Mouse (Mus musculus): Measurements from ENCODE around the gene Bcar3. TPM values are rescaled to one million over a fixed set of nuclear protein-coding genes. Genes with fewer than 3 reads are reported as not detected.
A peak's percentile ranks its signal among the peaks of the same experiment; 100 is the strongest.

The Bcar3 gene
- polyA plus RNA-seq, 1 experiment, result 93.8 TPM

- peaks cover 14% of the 10 kb centered on the region for H3K4me1 ChIP-seq (ENCODE audit: control insufficient read depth, insufficient read depth, insufficient read length, low read length)
- WGBS, result 88% methylated on average over 6 of the region's 6 CpGs
- no peaks in the 10 kb centered on the region for H3K36me3 ChIP-seq (ENCODE audit: control insufficient read depth, insufficient read depth, low read length)
These were observed 113.8 kb downstream of the Bcar3 start for GRCm38 (mm10) chr3:122407757-122408156.

GRCm38 (mm10) chr3:122408798-122409311, 114.9 kb downstream of the Bcar3 start:
- no peak for TF ChIP-seq POLR2A (IDR thresholded peaks at IDR 0.05; ENCODE audit: low read depth, low read length)
- no peak for TF ChIP-seq CTCF (IDR thresholded peaks at IDR 0.05; ENCODE audit: extremely low read depth, insufficient read length, insufficient replicate concordance, low read depth, low read length)
- Histone ChIP-seq H3K36me3 (ENCODE audit: control insufficient read depth, insufficient read depth, low read length) (no peaks in the 10 kb centered on the region), H3K4me3 (ENCODE audit: low read depth, low read length) (no peak overlapping the region; the same call in 1 of the 2 replicates), H3K4me1 (ENCODE audit: control insufficient read depth, insufficient read depth, insufficient read length, low read length) (peaks cover 14% of the 10 kb centered on the region), H3K27ac (ENCODE audit: insufficient read depth, low read depth, low read length) (peak overlapping the region; percentile 39; the same call in 1 of the 2 replicates), H3K27me3 (ENCODE audit: control insufficient read depth, insufficient read depth, low read length) (no peaks in the 10 kb centered on the region)
- 62% methylated on average over 15 of the region's 15 CpGs for WGBS

More at GRCm38 (mm10) chr3:122407757-122408156, 113.8 kb downstream of the Bcar3 start:
- H3K4me3 ChIP-seq (ENCODE audit: low read depth, low read length), result no peak overlapping the region
- no peak for TF ChIP-seq CTCF (IDR thresholded peaks at IDR 0.05; ENCODE audit: extremely low read depth, insufficient read length, insufficient replicate concordance, low read depth, low read length)
- TF ChIP-seq POLR2A (IDR thresholded peaks at IDR 0.05; ENCODE audit: low read depth, low read length), result no peak
- H3K27ac ChIP-seq (ENCODE audit: insufficient read depth, low read depth, low read length), result no peak overlapping the region
- no peaks in the 10 kb centered on the region for H3K27me3 ChIP-seq (ENCODE audit: control insufficient read depth, insufficient read depth, low read length)

GRCm38 (mm10) chr3:122411590-122411989, 117.7 kb downstream of the Bcar3 start:
- Histone ChIP-seq H3K27ac (ENCODE audit: insufficient read depth, low read depth, low read length) (peak overlapping the region; percentile 52; the same call in 1 of the 2 replicates), H3K36me3 (ENCODE audit: control insufficient read depth, insufficient read depth, low read length) (no peaks in the 10 kb centered on the region), H3K4me3 (ENCODE audit: low read depth, low read length) (no peak overlapping the region), H3K27me3 (ENCODE audit: control insufficient read depth, insufficient read depth, low read length) (no peaks in the 10 kb centered on the region), H3K4me1 (ENCODE audit: control insufficient read depth, insufficient read depth, insufficient read length, low read length) (peaks cover 16% of the 10 kb centered on the region)
- TF ChIP-seq CTCF (IDR thresholded peaks at IDR 0.05; ENCODE audit: extremely low read depth, insufficient read length, insufficient replicate concordance, low read depth, low read length), result no peak
- no peak for TF ChIP-seq POLR2A (IDR thresholded peaks at IDR 0.05; ENCODE audit: low read depth, low read length)
- 34% methylated on average over 2 of the region's 2 CpGs for WGBS

- Histone ChIP-seq H3K27me3 (ENCODE audit: control insufficient read depth, insufficient read depth, low read length) (no peaks in the 10 kb centered on the region), H3K27ac (ENCODE audit: insufficient read depth, low read depth, low read length) (no peak overlapping the region), H3K4me1 (ENCODE audit: control insufficient read depth, insufficient read depth, insufficient read length, low read length) (peaks cover 13% of the 10 kb centered on the region; the same call in 1 of the 2 replicates), H3K36me3 (ENCODE audit: control insufficient read depth, insufficient read depth, low read length) (no peaks in the 10 kb centered on the region), H3K4me3 (ENCODE audit: low read depth, low read length) (peak overlapping the region; percentile 18; the same call in 1 of the 2 replicates)
- no peak for TF ChIP-seq POLR2A (IDR thresholded peaks at IDR 0.05; ENCODE audit: low read depth, low read length)
- no peak for TF ChIP-seq CTCF (IDR thresholded peaks at IDR 0.05; ENCODE audit: extremely low read depth, insufficient read length, insufficient replicate concordance, low read depth, low read length)
- 50% methylated on average over 17 of the region's 17 CpGs for WGBS
These were observed 120.0 kb downstream of the Bcar3 start for GRCm38 (mm10) chr3:122413729-122414561.

GRCm38 (mm10) chr3:122414868-122415267, 120.9 kb downstream of the Bcar3 start:
- Histone ChIP-seq H3K4me1 (ENCODE audit: control insufficient read depth, insufficient read depth, insufficient read length, low read length) (peaks cover 12% of the 10 kb centered on the region; the same call in 1 of the 2 replicates), H3K27ac (ENCODE audit: insufficient read depth, low read depth, low read length) (no peak overlapping the region), H3K4me3 (ENCODE audit: low read depth, low read length) (no peak overlapping the region), H3K36me3 (ENCODE audit: control insufficient read depth, insufficient read depth, low read length) (no peaks in the 10 kb centered on the region), H3K27me3 (ENCODE audit: control insufficient read depth, insufficient read depth, low read length) (no peaks in the 10 kb centered on the region)
- 70% methylated on average over 8 of the region's 8 CpGs for WGBS
- TF ChIP-seq POLR2A (IDR thresholded peaks at IDR 0.05; ENCODE audit: low read depth, low read length) (no peak), CTCF (IDR thresholded peaks at IDR 0.05; ENCODE audit: extremely low read depth, insufficient read length, insufficient replicate concordance, low read depth, low read length) (no peak)

- no peak overlapping the region for H3K4me3 ChIP-seq (ENCODE audit: low read depth, low read length)
- TF ChIP-seq POLR2A (IDR thresholded peaks at IDR 0.05; ENCODE audit: low read depth, low read length) (no peak), CTCF (IDR thresholded peaks at IDR 0.05; ENCODE audit: extremely low read depth, insufficient read length, insufficient replicate concordance, low read depth, low read length) (no peak)
- no peaks in the 10 kb centered on the region for H3K36me3 ChIP-seq (ENCODE audit: control insufficient read depth, insufficient read depth, low read length)
- H3K4me1 ChIP-seq (ENCODE audit: control insufficient read depth, insufficient read depth, insufficient read length, low read length), result peaks cover 10% of the 10 kb centered on the region; the same call in 1 of the 2 replicates
- WGBS, result 80% methylated on average over 11 of the region's 11 CpGs
- no peaks in the 10 kb centered on the region for H3K27me3 ChIP-seq (ENCODE audit: control insufficient read depth, insufficient read depth, low read length)
- H3K27ac ChIP-seq (ENCODE audit: insufficient read depth, low read depth, low read length), result no peak overlapping the region
These were observed 123.5 kb downstream of the Bcar3 start for GRCm38 (mm10) chr3:122417466-122417865.

Data from small intestine, adult 2 months (tissue).